ENCODE assay signal across 29 mouse cellular contexts in the genomic region with DNA sequence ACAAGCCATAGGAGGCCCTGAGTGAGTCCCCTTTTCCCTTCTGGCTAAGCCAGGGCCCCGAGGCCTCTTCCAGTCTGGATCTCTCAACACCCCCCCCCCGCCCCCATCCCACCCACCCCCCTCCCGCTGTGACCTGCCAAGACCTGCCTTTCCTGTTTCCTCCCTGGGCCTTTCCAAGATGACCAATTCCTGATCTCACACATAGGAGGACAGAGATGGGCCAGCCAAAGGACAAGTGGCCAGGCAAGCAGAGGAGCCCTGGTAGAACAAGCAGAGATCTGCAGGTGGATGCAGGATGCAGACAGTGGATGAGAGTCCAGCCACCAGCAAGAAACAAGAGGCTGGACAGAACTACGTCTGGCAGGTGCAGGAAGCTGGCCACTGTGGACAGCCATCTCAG. TPM values are rescaled to one million over a fixed set of nuclear protein-coding genes. Genes with fewer than 3 reads are reported as not detected.
DNase-seq lines count a peak whose midpoint lies in the region; ATAC-seq lines count a peak whose summit lies in the region.
"Had no signal": no experiment of that assay in that cellular context is flagged by ENCODE, and none has a peak within 500 bp of the region (broad histone marks: within the 10 kb centered on the region; RNA-seq: fewer than 3 reads in every experiment).

No protein-coding gene starts in this region.

- no peaks in the 10 kb centered on the region for H3K9me3 ChIP-seq in kidney, embryonic 15.5 days (replicated peaks)
- H3K9me3 ChIP-seq in kidney, embryonic 16.5 days (ENCODE audit: low read length): no peaks in the 10 kb centered on the region
- no peaks in the 10 kb centered on the region for H3K9me3 ChIP-seq in heart, embryonic 10.5 days
- H3K9me3 ChIP-seq in forebrain, embryonic 11.5 days (ENCODE audit: control insufficient read depth, low read length): no peaks in the 10 kb centered on the region
- H3K9me3 ChIP-seq: G1E; intestine, embryonic 15.5 days; limb, embryonic 15.5 days; liver, embryonic 15.5 days; neural tube, embryonic 12.5 days had no signal

- 30% methylated on average over 4 of the region's 4 CpGs for WGBS in kidney, embryonic 15.5 days
- whole genome bisulfite sequencing in kidney, embryonic 16.5 days: 29% methylated on average over 4 of the region's 4 CpGs
- 41% methylated on average over 3 of the region's 4 CpGs for WGBS in heart, embryonic 10.5 days
- 57% methylated on average over 4 of the region's 4 CpGs for WGBS in forebrain, embryonic 11.5 days

- H3K36me3 ChIP-seq in kidney, embryonic 15.5 days: peaks cover 8% of the 10 kb centered on the region; the same call in 1 of the 2 replicates
- no peaks in the 10 kb centered on the region for H3K36me3 ChIP-seq in kidney, embryonic 16.5 days (ENCODE audit: insufficient read depth, low read length)
- H3K36me3 ChIP-seq in heart, embryonic 10.5 days: peaks cover 4% of the 10 kb centered on the region
- no peaks in the 10 kb centered on the region for H3K36me3 ChIP-seq in forebrain, embryonic 11.5 days (ENCODE audit: control insufficient read depth, insufficient read depth, low read length)
- H3K36me3 ChIP-seq: intestine, embryonic 15.5 days; liver, embryonic 15.5 days had no signal

- intact Hi-C loops in heart, postnatal 36 days (cut with DNase I): no loop called here

- no peak overlapping the region for H3K4me3 ChIP-seq in kidney, embryonic 15.5 days (replicated peaks)
- H3K4me3 ChIP-seq in kidney, embryonic 16.5 days (ENCODE audit: low read length): no peak overlapping the region
- H3K4me3 ChIP-seq in heart, embryonic 10.5 days: no peak overlapping the region
- H3K4me3 ChIP-seq in forebrain, embryonic 11.5 days (ENCODE audit: low read depth, low read length): no peak overlapping the region
- H3K4me3 ChIP-seq: intestine, embryonic 15.5 days; limb, embryonic 15.5 days; liver, embryonic 15.5 days; myocyte; neural tube, embryonic 12.5 days had no signal

- DNase-seq in heart, adult 11 months: peak; percentile 97
- DNase-seq in heart, postnatal 36 days: no peak
- DNase-seq in heart, embryonic 10.5 days (ENCODE audit: low spot score): no peak
- peak; percentile 61 to 72 for DNase-seq in kidney, postnatal 36 days
- DNase-seq in forebrain, embryonic 11.5 days (ENCODE audit: low spot score): no peak
- DNase-seq: adrenal gland, postnatal 10 days; cerebellum, adult 8-10 months; cerebellum, postnatal 25 days; gastrocnemius, postnatal 25 days; left cerebral cortex, postnatal 4 days; lung, embryonic 14.5 days; lung, postnatal 36 days; right cerebral cortex, adult 18-20 months; spleen, adult 18-20 months; thymus, adult 18-20 months; thymus, postnatal 25 days had no signal

- H3K27ac ChIP-seq in kidney, embryonic 15.5 days: peak overlapping the region; percentile 99; the same call in 1 of the 2 replicates
- no peak overlapping the region for H3K27ac ChIP-seq in kidney, embryonic 16.5 days (ENCODE audit: low read length)
- H3K27ac ChIP-seq in heart, embryonic 10.5 days: peak overlapping the region; percentile 63
- no peak overlapping the region for H3K27ac ChIP-seq in forebrain, embryonic 11.5 days (ENCODE audit: low read depth, low read length)
- H3K27ac ChIP-seq: intestine, embryonic 15.5 days; liver, embryonic 15.5 days; neural tube, embryonic 12.5 days; stomach, postnatal 0 days had no signal

- peaks cover 64% of the 10 kb centered on the region for H3K4me1 ChIP-seq in kidney, embryonic 15.5 days
- H3K4me1 ChIP-seq in kidney, embryonic 16.5 days (ENCODE audit: insufficient read depth, low read length): peaks cover 52% of the 10 kb centered on the region
- H3K4me1 ChIP-seq in heart, embryonic 10.5 days: peaks cover 48% of the 10 kb centered on the region
- H3K4me1 ChIP-seq in forebrain, embryonic 11.5 days (replicated peaks; ENCODE audit: control insufficient read depth, insufficient read depth, low read length): peaks cover 7% of the 10 kb centered on the region

- ATAC-seq in kidney, embryonic 15.5 days (replicated peaks; ENCODE audit: low FRiP score): no peak
- ATAC-seq in kidney, embryonic 16.5 days (ENCODE audit: low FRiP score, low TSS enrichment): no peak
- no peak for ATAC-seq in forebrain, embryonic 11.5 days (replicated peaks; ENCODE audit: low FRiP score)
- ATAC-seq: forebrain, embryonic 14.5 days; hindbrain, embryonic 16.5 days; intestine, embryonic 15.5 days had no signal

- no peak overlapping the region for H3K9ac ChIP-seq in kidney, embryonic 15.5 days
- no peak overlapping the region for H3K9ac ChIP-seq in kidney, embryonic 16.5 days (replicated peaks; ENCODE audit: low read length)
- no peak overlapping the region for H3K9ac ChIP-seq in forebrain, embryonic 11.5 days (ENCODE audit: low read length)
- H3K9ac ChIP-seq: intestine, embryonic 15.5 days; limb, embryonic 15.5 days; liver, embryonic 15.5 days; lung, embryonic 14.5 days; neural tube, embryonic 12.5 days had no signal

- no peaks in the 10 kb centered on the region for H3K27me3 ChIP-seq in kidney, embryonic 15.5 days
- no peaks in the 10 kb centered on the region for H3K27me3 ChIP-seq in kidney, embryonic 16.5 days (ENCODE audit: insufficient read depth, low read length)
- H3K27me3 ChIP-seq in heart, embryonic 10.5 days (ENCODE audit: insufficient read depth, poor library complexity, severe bottlenecking): peaks cover 20% of the 10 kb centered on the region
- H3K27me3 ChIP-seq in forebrain, embryonic 11.5 days (ENCODE audit: control insufficient read depth, insufficient read depth, low read length): peaks cover 28% of the 10 kb centered on the region
- H3K27me3 ChIP-seq: intestine, embryonic 15.5 days; limb, embryonic 15.5 days had no signal

- H3K4me2 ChIP-seq in kidney, embryonic 15.5 days: no peak overlapping the region
- H3K4me2 ChIP-seq in kidney, embryonic 16.5 days (replicated peaks; ENCODE audit: low read depth, low read length): no peak overlapping the region
- no peak overlapping the region for H3K4me2 ChIP-seq in forebrain, embryonic 11.5 days (ENCODE audit: low read depth, low read length, severe bottlenecking)
- H3K4me2 ChIP-seq: intestine, embryonic 15.5 days; limb, embryonic 15.5 days; liver, embryonic 15.5 days; lung, embryonic 14.5 days; midbrain, embryonic 11.5 days; neural tube, embryonic 12.5 days had no signal

RNA-seq across cellular contexts. Expression of a gene that starts 2.1 kb away (rescaled TPM):
- total RNA-seq in heart, postnatal 36 days (2021): 10 to 100 TPM; 15.7 to 16.2 TPM
- 90.0 and 98.5 TPM in 2 replicates for polyA plus RNA-seq in kidney, embryonic 15.5 days (2015; fragmentation: Nextera tagmentation; extraction: Ambion mirVana)
- polyA plus RNA-seq in kidney, embryonic 16.5 days (2015; fragmentation: Nextera tagmentation; extraction: Ambion mirVana): 99.9 and 103 TPM in 2 replicates
- 26.3 and 39.5 TPM in 2 replicates for polyA plus RNA-seq in heart, embryonic 10.5 days (2016; fragmentation: Nextera tagmentation; extraction: Ambion mirVana)
- 18.6 and 19.0 TPM in 2 replicates for polyA plus RNA-seq in forebrain, embryonic 11.5 days (2014; fragmentation: Nextera tagmentation; extraction: Ambion mirVana)

RNA-seq across cellular contexts. Expression of a gene that starts 17.9 kb away (rescaled TPM):
- total RNA-seq in heart, postnatal 36 days (2021): 1 to 10 TPM; 2.4 to 3.6 TPM
- polyA plus RNA-seq in kidney, embryonic 15.5 days (2015; fragmentation: Nextera tagmentation; extraction: Ambion mirVana): 8.3 and 9.5 TPM in 2 replicates
- polyA plus RNA-seq in kidney, embryonic 16.5 days (2015; fragmentation: Nextera tagmentation; extraction: Ambion mirVana): 9.1 and 10.5 TPM in 2 replicates
- polyA plus RNA-seq in heart, embryonic 10.5 days (2016; fragmentation: Nextera tagmentation; extraction: Ambion mirVana): 2.0 and 3.1 TPM in 2 replicates
- polyA plus RNA-seq in forebrain, embryonic 11.5 days (2014; fragmentation: Nextera tagmentation; extraction: Ambion mirVana): 1.6 TPM in 2 replicates
- total RNA-seq: megakaryocyte, adult 5-6 weeks had no signal

RNA-seq across cellular contexts. Expression of a gene that starts 41.6 kb away (rescaled TPM):
- 10 to 100 TPM; 33.6 to 41.5 TPM for total RNA-seq in heart, postnatal 36 days (2021)
- polyA plus RNA-seq in kidney, embryonic 15.5 days (2015; fragmentation: Nextera tagmentation; extraction: Ambion mirVana): 38.2 and 41.3 TPM in 2 replicates
- 43.9 and 44.5 TPM in 2 replicates for polyA plus RNA-seq in kidney, embryonic 16.5 days (2015; fragmentation: Nextera tagmentation; extraction: Ambion mirVana)
- 37.7 and 39.0 TPM in 2 replicates for polyA plus RNA-seq in heart, embryonic 10.5 days (2016; fragmentation: Nextera tagmentation; extraction: Ambion mirVana)
- polyA plus RNA-seq in forebrain, embryonic 11.5 days (2014; fragmentation: Nextera tagmentation; extraction: Ambion mirVana): 37.4 and 37.5 TPM in 2 replicates

RNA-seq across cellular contexts. Expression of a gene that starts 49.0 kb away (rescaled TPM):
- total RNA-seq in heart, postnatal 36 days (2021): 10 to 100 TPM; 14.5 to 16.4 TPM
- 51.8 and 52.9 TPM in 2 replicates for polyA plus RNA-seq in kidney, embryonic 15.5 days (2015; fragmentation: Nextera tagmentation; extraction: Ambion mirVana)
- polyA plus RNA-seq in kidney, embryonic 16.5 days (2015; fragmentation: Nextera tagmentation; extraction: Ambion mirVana): 55.3 and 59.3 TPM in 2 replicates
- 47.5 and 47.7 TPM in 2 replicates for polyA plus RNA-seq in heart, embryonic 10.5 days (2016; fragmentation: Nextera tagmentation; extraction: Ambion mirVana)
- polyA plus RNA-seq in forebrain, embryonic 11.5 days (2014; fragmentation: Nextera tagmentation; extraction: Ambion mirVana): 43.0 and 44.4 TPM in 2 replicates

RNA-seq across cellular contexts. Expression of a gene that starts 57.2 kb away (rescaled TPM):
- total RNA-seq in heart, postnatal 36 days (2021): 100 to 1,000 TPM; 119 to 123 TPM
- 219 and 230 TPM in 2 replicates for polyA plus RNA-seq in kidney, embryonic 15.5 days (2015; fragmentation: Nextera tagmentation; extraction: Ambion mirVana)
- 210 and 218 TPM in 2 replicates for polyA plus RNA-seq in kidney, embryonic 16.5 days (2015; fragmentation: Nextera tagmentation; extraction: Ambion mirVana)
- polyA plus RNA-seq in heart, embryonic 10.5 days (2016; fragmentation: Nextera tagmentation; extraction: Ambion mirVana): 194 and 200 TPM in 2 replicates
- polyA plus RNA-seq in forebrain, embryonic 11.5 days (2014; fragmentation: Nextera tagmentation; extraction: Ambion mirVana): 251 and 263 TPM in 2 replicates

Comparison
In these comparisons a context has a peak if more than half of its experiments do, and no peak if none do; other contexts are left out.
1. DNase-seq: peak in heart, adult 11 months (single experiment) and kidney, postnatal 36 days (2 of 2); none in heart, postnatal 36 days (0 of 2), heart, embryonic 10.5 days (single experiment) and forebrain, embryonic 11.5 days (single experiment).
2. H3K27ac ChIP-seq: peak in kidney, embryonic 15.5 days (single experiment) and heart, embryonic 10.5 days (single experiment); none in kidney, embryonic 16.5 days (single experiment) and forebrain, embryonic 11.5 days (single experiment).